Comparison of ENCODE assay signal across 8 mouse cellular contexts in the genomic region with DNA sequence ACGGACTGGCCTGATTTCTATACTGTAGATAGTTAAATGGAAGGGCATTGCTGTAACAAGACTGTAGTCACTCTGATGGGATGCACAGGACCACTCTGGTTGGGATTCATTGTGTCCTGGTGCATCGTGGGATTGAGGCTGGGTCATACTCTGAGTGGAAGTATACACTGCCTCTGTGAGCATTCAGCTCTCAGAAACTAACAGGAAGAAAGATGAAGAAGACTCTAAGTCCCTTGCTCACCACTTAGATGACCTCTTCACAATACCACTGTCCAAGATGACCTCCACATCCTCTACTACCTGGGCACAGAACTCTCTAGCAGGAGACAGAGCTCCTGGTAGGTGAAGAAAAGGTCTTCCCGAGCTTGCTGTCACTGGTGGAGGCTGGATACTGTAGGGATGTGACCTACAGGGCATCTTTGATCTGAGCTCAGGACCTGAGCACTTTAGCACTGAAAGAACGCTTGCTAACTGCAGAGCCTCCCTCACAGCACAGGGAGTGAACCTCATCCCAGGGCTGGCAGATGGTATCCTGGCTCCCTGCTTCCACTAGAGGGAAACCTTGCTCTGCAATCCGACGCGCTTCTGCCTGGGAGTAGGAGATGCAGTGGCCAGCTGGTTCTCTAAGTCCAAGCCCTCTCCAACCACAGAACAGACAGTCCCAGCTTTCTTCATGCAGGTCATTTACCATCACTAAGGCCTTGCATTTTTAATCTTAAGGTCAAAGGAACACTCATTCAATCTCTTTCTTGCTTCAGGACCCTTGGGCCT. TPM values are rescaled to one million over a fixed set of nuclear protein-coding genes. Genes with fewer than 3 reads are reported as not detected.
DNase-seq lines count a peak whose midpoint lies in the region; ATAC-seq and TF ChIP-seq lines count a peak whose summit lies in the region.

No protein-coding gene starts in this region.

- H3K4me2 ChIP-seq in forebrain, embryonic 15.5 days (replicated peaks): no peak overlapping the region
- no peak overlapping the region for H3K4me2 ChIP-seq in limb, embryonic 11.5 days (ENCODE audit: low read depth, severe bottlenecking)
- H3K4me2 ChIP-seq in midbrain, embryonic 11.5 days: no peak overlapping the region; the same call in 1 of the 2 replicates
- H3K4me2 ChIP-seq in stomach, embryonic 16.5 days (ENCODE audit: low read depth, low read length): no peak overlapping the region

- 19% methylated on average over 7 of the region's 7 CpGs for WGBS in forebrain, embryonic 15.5 days
- WGBS in limb, embryonic 11.5 days: 19% methylated on average over 7 of the region's 7 CpGs
- WGBS in midbrain, embryonic 11.5 days: 21% methylated on average over 7 of the region's 7 CpGs
- WGBS in stomach, embryonic 16.5 days: 17% methylated on average over 7 of the region's 7 CpGs

- intact Hi-C loops in left cerebral cortex, adult 2 months (cut with DNase I): loop anchor here (1.0 to 5.0 kb wide), 4 partner anchors 50 to 331 kb away; a partner anchor contains a TSS

- peak; percentile 67 to 68 for DNase-seq in left cerebral cortex, adult 2 months (ENCODE audit: extremely low spot score in 1 of 2, low spot score in 2 of 2)
- no peak for DNase-seq in left cerebral cortex, adult 11 months (ENCODE audit: low spot score)
- peak; percentile 69 for DNase-seq in cerebellum, adult 11 months
- DNase-seq in hindlimb bud, embryonic 11.5 days (ENCODE audit: extremely low spot score, low read depth, low spot score): peak; percentile 64
- peak; percentile 80 for DNase-seq in limb, embryonic 11.5 days (ENCODE audit: low spot score)
- DNase-seq in midbrain, embryonic 11.5 days (ENCODE audit: low spot score, missing footprints): peak; percentile 94

- peak; percentile 91 for ATAC-seq in forebrain, embryonic 15.5 days (replicated peaks)
- ATAC-seq in limb, embryonic 11.5 days (ENCODE audit: insufficient number of reproducible peaks, low FRiP score, low TSS enrichment, low read depth): peak; percentile 72; the same call in 1 of the 2 replicates
- peak; percentile 83 for ATAC-seq in midbrain, embryonic 11.5 days (ENCODE audit: low FRiP score)
- peak; percentile 81; the same call in 1 of the 2 replicates for ATAC-seq in stomach, embryonic 16.5 days (ENCODE audit: insufficient read depth, low FRiP score)

- no peak overlapping the region for H3K4me3 ChIP-seq in left cerebral cortex, adult 2 months
- H3K4me3 ChIP-seq in forebrain, embryonic 15.5 days: no peak overlapping the region
- H3K4me3 ChIP-seq in limb, embryonic 11.5 days (ENCODE audit: low read depth, low read length): no peak overlapping the region
- H3K4me3 ChIP-seq in midbrain, embryonic 11.5 days (ENCODE audit: low read depth, low read length): no peak overlapping the region
- no peak overlapping the region for H3K4me3 ChIP-seq in stomach, embryonic 16.5 days (replicated peaks; ENCODE audit: low read length)

- H3K36me3 ChIP-seq in forebrain, embryonic 15.5 days: no peaks in the 10 kb centered on the region
- H3K36me3 ChIP-seq in limb, embryonic 11.5 days (ENCODE audit: control insufficient read depth, insufficient read depth, low read length): no peaks in the 10 kb centered on the region
- H3K36me3 ChIP-seq in midbrain, embryonic 11.5 days (ENCODE audit: control insufficient read depth, insufficient read depth, low read length): no peaks in the 10 kb centered on the region
- no peaks in the 10 kb centered on the region for H3K36me3 ChIP-seq in stomach, embryonic 16.5 days (ENCODE audit: control insufficient read depth, insufficient read depth, low read length)

- no peaks in the 10 kb centered on the region for H3K9me3 ChIP-seq in forebrain, embryonic 15.5 days
- H3K9me3 ChIP-seq in limb, embryonic 11.5 days (ENCODE audit: control insufficient read depth, low read length): no peaks in the 10 kb centered on the region
- no peaks in the 10 kb centered on the region for H3K9me3 ChIP-seq in midbrain, embryonic 11.5 days (ENCODE audit: control insufficient read depth, low read length)
- no peaks in the 10 kb centered on the region for H3K9me3 ChIP-seq in stomach, embryonic 16.5 days (replicated peaks; ENCODE audit: control insufficient read depth, low read length)

- no peak overlapping the region for H3K27ac ChIP-seq in left cerebral cortex, adult 2 months
- peak overlapping the region; percentile 24; the same call in 1 of the 2 replicates for H3K27ac ChIP-seq in forebrain, embryonic 15.5 days (replicated peaks)
- peak overlapping the region; percentile 63; the same call in 1 of the 2 replicates for H3K27ac ChIP-seq in limb, embryonic 11.5 days (replicated peaks; ENCODE audit: low read depth, low read length)
- no peak overlapping the region for H3K27ac ChIP-seq in midbrain, embryonic 11.5 days (ENCODE audit: low read depth, low read length)
- no peak overlapping the region for H3K27ac ChIP-seq in stomach, embryonic 16.5 days (ENCODE audit: low read length)

- no peak overlapping the region for H3K9ac ChIP-seq in forebrain, embryonic 15.5 days (replicated peaks)
- H3K9ac ChIP-seq in limb, embryonic 11.5 days (ENCODE audit: low read length): no peak overlapping the region
- H3K9ac ChIP-seq in midbrain, embryonic 11.5 days (ENCODE audit: low read length): no peak overlapping the region
- no peak overlapping the region for H3K9ac ChIP-seq in stomach, embryonic 16.5 days (ENCODE audit: low read length)

- H3K4me1 ChIP-seq in forebrain, embryonic 15.5 days: peaks cover 20% of the 10 kb centered on the region
- peaks cover 16% of the 10 kb centered on the region; the same call in 1 of the 2 replicates for H3K4me1 ChIP-seq in limb, embryonic 11.5 days (ENCODE audit: control insufficient read depth, insufficient read depth, low read length)
- peaks cover 11% of the 10 kb centered on the region for H3K4me1 ChIP-seq in midbrain, embryonic 11.5 days (ENCODE audit: control insufficient read depth, insufficient read depth, low read length)
- peaks cover 15% of the 10 kb centered on the region for H3K4me1 ChIP-seq in stomach, embryonic 16.5 days (ENCODE audit: control insufficient read depth, insufficient read depth, low read length)

- peak; percentile 86 for TF ChIP-seq CTCF in left cerebral cortex, adult 2 months (IDR thresholded peaks at IDR 0.05)

- H3K27me3 ChIP-seq in forebrain, embryonic 15.5 days: no peaks in the 10 kb centered on the region
- no peaks in the 10 kb centered on the region for H3K27me3 ChIP-seq in limb, embryonic 11.5 days (ENCODE audit: control insufficient read depth, insufficient read depth, low read length)
- H3K27me3 ChIP-seq in midbrain, embryonic 11.5 days (ENCODE audit: control insufficient read depth, insufficient read depth, low read length): 0 out of 2 replicates have a peak, but pooled peaks cover 3% of the 10 kb centered on the region
- 0 out of 2 replicates have a peak, but pooled peaks cover 6% of the 10 kb centered on the region for H3K27me3 ChIP-seq in stomach, embryonic 16.5 days (ENCODE audit: control insufficient read depth, insufficient read depth, low read length)

RNA-seq across cellular contexts. Expression of a gene that starts 49.3 kb away (rescaled TPM):
- total RNA-seq in left cerebral cortex, adult 2 months (2021): 100 to 1,000 TPM; 166 to 167 TPM
- polyA plus RNA-seq in forebrain, embryonic 15.5 days (2015; fragmentation: Nextera tagmentation; extraction: Ambion mirVana): 4.1 and 4.2 TPM in 2 replicates
- polyA plus RNA-seq in limb, embryonic 11.5 days (2014; fragmentation: Nextera tagmentation; extraction: Ambion mirVana): 0.41 and 0.93 TPM in 2 replicates
- 1.0 TPM in 2 replicates for polyA plus RNA-seq in midbrain, embryonic 11.5 days (2014; fragmentation: Nextera tagmentation; extraction: Ambion mirVana)
- 1.1 and 1.5 TPM in 2 replicates for polyA plus RNA-seq in stomach, embryonic 16.5 days (2015; fragmentation: Nextera tagmentation; extraction: Ambion mirVana)

Comparison
In these comparisons a context has a peak if more than half of its experiments do, and no peak if none do; other contexts are left out.
1. H3K27ac ChIP-seq: peak in forebrain, embryonic 15.5 days (single experiment) and limb, embryonic 11.5 days (single experiment); none in left cerebral cortex, adult 2 months (single experiment), midbrain, embryonic 11.5 days (single experiment) and stomach, embryonic 16.5 days (single experiment).
2. Peak in every context shown above with its lines, with median percentiles within 50 percentile points of each other: ATAC-seq.